Mouse (Mus musculus): ENCODE measurements around the gene Relb. TPM values are rescaled to one million over a fixed set of nuclear protein-coding genes. Genes with fewer than 3 reads are reported as not detected.

Relb gene
- polyA plus RNA-seq, 1 experiment from 2014 or later, result 4.8 TPM

DNA sequence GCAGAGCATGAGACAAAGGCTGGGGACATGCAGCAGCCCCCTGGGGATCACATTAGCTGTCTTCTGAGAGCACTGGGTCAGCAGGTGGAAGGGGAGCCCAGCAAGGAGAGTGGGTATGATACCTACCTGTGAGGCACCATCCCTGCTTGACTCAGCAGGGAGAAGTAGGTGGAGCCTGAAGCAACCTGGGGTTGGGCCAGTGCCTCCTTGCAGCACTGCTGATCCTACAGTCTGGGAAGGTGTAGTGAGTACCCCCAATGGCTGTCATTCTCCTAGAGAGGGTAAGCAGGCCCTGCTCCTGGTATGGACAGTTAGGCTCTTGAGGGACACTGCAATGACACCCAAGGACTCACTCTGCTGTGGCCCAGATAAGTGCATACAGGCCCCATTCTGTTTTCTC lies 3.0 kb upstream of the Relb start:
- ATAC-seq (ENCODE audit: insufficient number of reproducible peaks, insufficient read depth, low FRiP score, low read depth), result no peak
- Histone ChIP-seq H3K9ac (ENCODE audit: low read length) (no peak overlapping the region), H3K36me3 (ENCODE audit: control insufficient read depth, insufficient read depth, low read length) (peaks cover 55% of the 10 kb centered on the region), H3K4me3 (ENCODE audit: control insufficient read depth in 1 of 2, insufficient read depth in 1 of 2, low read depth in 1 of 2, low read length in 2 of 2) (no peak overlapping the region), H3K9me3 (ENCODE audit: control insufficient read depth, low read length) (no peaks in the 10 kb centered on the region), H3K27ac (replicated peaks in 1 of 2; ENCODE audit: control insufficient read depth in 1 of 2, insufficient read depth in 1 of 2, low read depth in 2 of 2, low read length in 2 of 2) (no peak overlapping the region), H3K4me2 (ENCODE audit: low read length) (no peak overlapping the region), H3K4me1 (ENCODE audit: control insufficient read depth in 2 of 2, insufficient read depth in 2 of 2, low read length in 2 of 2) (peaks cover 2 to 5% of the 10 kb centered on the region in 2 experiments; a peak in 2 of 4 replicates), H3K27me3 (ENCODE audit: control insufficient read depth, insufficient read depth, low read length) (no peaks in the 10 kb centered on the region)

DNA sequence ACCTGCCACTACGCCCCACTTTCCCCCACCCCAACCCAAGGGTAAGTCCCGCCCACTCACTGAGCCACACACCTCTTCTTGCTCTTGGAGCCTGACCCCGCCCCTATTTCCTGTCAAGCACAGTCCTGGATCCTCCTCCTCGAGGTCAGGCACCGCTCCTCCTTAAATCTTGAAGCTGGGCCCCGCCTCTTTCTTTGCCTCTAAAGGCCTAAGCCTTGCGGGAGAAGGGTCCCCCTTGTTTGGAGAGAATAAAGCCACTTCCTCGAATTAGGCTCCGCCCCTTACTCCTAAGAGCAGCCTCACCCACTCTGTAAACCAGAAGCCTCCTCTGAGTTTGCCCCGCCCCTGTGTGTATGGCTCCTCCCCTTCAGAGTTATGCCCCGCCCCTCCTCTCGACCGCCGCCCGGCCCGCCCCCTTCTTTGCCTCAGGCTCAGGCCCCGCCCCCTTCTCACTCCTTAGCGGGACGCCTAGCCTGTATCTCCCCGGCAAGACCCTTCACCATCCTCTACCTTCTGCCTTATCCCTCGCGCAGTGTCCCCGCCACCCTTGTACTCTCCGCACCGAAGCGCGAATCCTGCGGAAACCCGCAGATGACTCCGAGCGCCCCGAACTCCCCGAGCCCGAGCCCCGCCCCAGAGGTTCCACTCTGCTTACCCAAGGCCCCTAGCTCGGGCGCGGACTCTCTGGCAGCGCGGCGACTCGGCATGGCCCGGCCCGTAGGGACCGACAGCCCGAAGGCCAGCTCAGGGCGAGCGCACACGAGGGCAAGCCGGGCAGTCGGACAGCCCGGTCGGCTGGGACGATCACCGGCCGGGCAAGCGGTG lies 490 bp downstream of the Relb start:
- Histone ChIP-seq H3K4me3 (ENCODE audit: control insufficient read depth in 1 of 2, insufficient read depth in 1 of 2, low read depth in 1 of 2, low read length in 2 of 2) (peak overlapping the region; percentile 83 to 88), H3K27ac (replicated peaks in 1 of 2; ENCODE audit: control insufficient read depth in 1 of 2, insufficient read depth in 1 of 2, low read depth in 2 of 2, low read length in 2 of 2) (peak overlapping the region; percentile 86 to 92), H3K4me1 (ENCODE audit: control insufficient read depth in 2 of 2, insufficient read depth in 2 of 2, low read length in 2 of 2) (peaks cover 0 to 2% of the 10 kb centered on the region in 2 experiments; a peak in 1 of 4 replicates), H3K27me3 (ENCODE audit: control insufficient read depth, insufficient read depth, low read length) (no peaks in the 10 kb centered on the region), H3K36me3 (ENCODE audit: control insufficient read depth, insufficient read depth, low read length) (peaks cover 20% of the 10 kb centered on the region), H3K9ac (ENCODE audit: low read length) (peak overlapping the region; percentile 72), H3K4me2 (ENCODE audit: low read length) (peak overlapping the region; percentile 96), H3K9me3 (ENCODE audit: control insufficient read depth, low read length) (no peaks in the 10 kb centered on the region)
- peak; percentile 84 for ATAC-seq (ENCODE audit: insufficient number of reproducible peaks, insufficient read depth, low FRiP score, low read depth)
- 1% methylated on average over 50 of the region's 57 CpGs for WGBS

DNA sequence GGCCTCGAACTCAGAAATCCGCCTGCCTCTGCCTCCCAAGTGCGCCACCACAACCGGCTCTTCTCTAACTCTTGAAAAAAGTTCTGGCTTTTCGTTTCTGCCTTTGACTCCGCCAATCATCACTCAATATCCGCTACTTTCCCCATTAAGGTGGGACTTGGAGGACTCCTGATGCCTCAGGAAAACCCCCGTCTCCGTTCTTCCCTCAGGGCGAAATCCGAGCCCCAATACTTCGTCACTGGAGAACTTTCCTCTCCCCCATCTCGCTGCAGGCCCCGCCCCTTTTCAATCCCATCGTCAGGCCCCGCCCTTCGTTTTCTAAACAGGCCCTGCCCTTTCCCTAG lies 1.1 kb downstream of the Relb start:
- peak overlapping the region; percentile 96 for H3K4me2 ChIP-seq (ENCODE audit: low read length)
- no peak for ATAC-seq (ENCODE audit: insufficient number of reproducible peaks, insufficient read depth, low FRiP score, low read depth)
- no peak overlapping the region; the same call in 1 of the 2 replicates for H3K9ac ChIP-seq (ENCODE audit: low read length)
- peak overlapping the region; percentile 83 to 88 for H3K4me3 ChIP-seq (ENCODE audit: control insufficient read depth in 1 of 2, insufficient read depth in 1 of 2, low read depth in 1 of 2, low read length in 2 of 2)
- H3K4me1 ChIP-seq (ENCODE audit: control insufficient read depth in 2 of 2, insufficient read depth in 2 of 2, low read length in 2 of 2), result peaks cover 0 to 2% of the 10 kb centered on the region in 2 experiments; a peak in 1 of 4 replicates
- H3K27me3 ChIP-seq (ENCODE audit: control insufficient read depth, insufficient read depth, low read length), result no peaks in the 10 kb centered on the region
- H3K27ac ChIP-seq (replicated peaks in 1 of 2; ENCODE audit: control insufficient read depth in 1 of 2, insufficient read depth in 1 of 2, low read depth in 2 of 2, low read length in 2 of 2), result peak overlapping the region; percentile 60 to 92
- 13% methylated on average over 17 of the region's 17 CpGs for WGBS
- H3K9me3 ChIP-seq (ENCODE audit: control insufficient read depth, low read length), result no peaks in the 10 kb centered on the region
- H3K36me3 ChIP-seq (ENCODE audit: control insufficient read depth, insufficient read depth, low read length), result peaks cover 14% of the 10 kb centered on the region

DNA sequence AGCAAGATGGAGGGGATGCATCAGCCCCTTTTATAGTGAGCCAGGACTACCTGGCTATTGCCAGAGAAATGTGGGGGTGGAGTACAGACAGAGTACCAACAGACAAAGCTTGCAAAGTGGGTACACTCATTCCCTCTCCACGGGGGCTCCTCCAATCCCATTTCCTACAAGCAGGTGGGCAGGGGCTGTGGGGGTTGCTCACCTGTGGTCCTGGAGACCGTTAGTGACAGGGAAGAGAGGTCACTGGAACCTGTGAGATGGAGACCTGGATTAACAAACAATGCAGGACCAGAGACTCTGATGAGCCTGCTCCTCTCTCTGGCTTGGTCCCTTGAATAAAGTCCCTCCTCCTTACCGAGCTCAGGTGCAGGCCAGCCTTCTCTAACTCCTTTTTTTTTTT lies 1.5 kb downstream of the Relb start:
- no peak for ATAC-seq (ENCODE audit: insufficient number of reproducible peaks, insufficient read depth, low FRiP score, low read depth)
- Histone ChIP-seq H3K9ac (ENCODE audit: low read length) (no peak overlapping the region), H3K9me3 (ENCODE audit: control insufficient read depth, low read length) (no peaks in the 10 kb centered on the region), H3K27me3 (ENCODE audit: control insufficient read depth, insufficient read depth, low read length) (no peaks in the 10 kb centered on the region), H3K4me1 (ENCODE audit: control insufficient read depth in 2 of 2, insufficient read depth in 2 of 2, low read length in 2 of 2) (peaks cover 0 to 2% of the 10 kb centered on the region in 2 experiments; a peak in 1 of 4 replicates), H3K27ac (replicated peaks in 1 of 2; ENCODE audit: control insufficient read depth in 1 of 2, insufficient read depth in 1 of 2, low read depth in 2 of 2, low read length in 2 of 2) (no peak overlapping the region), H3K4me2 (ENCODE audit: low read length) (peak overlapping the region; percentile 96), H3K36me3 (ENCODE audit: control insufficient read depth, insufficient read depth, low read length) (peaks cover 10% of the 10 kb centered on the region; the same call in 1 of the 2 replicates), H3K4me3 (ENCODE audit: control insufficient read depth in 1 of 2, insufficient read depth in 1 of 2, low read depth in 1 of 2, low read length in 2 of 2) (peak overlapping the region; percentile 83 to 88; a peak in 2 of 4 replicates)
- WGBS, result 68% methylated on average over 3 of the region's 3 CpGs

DNA sequence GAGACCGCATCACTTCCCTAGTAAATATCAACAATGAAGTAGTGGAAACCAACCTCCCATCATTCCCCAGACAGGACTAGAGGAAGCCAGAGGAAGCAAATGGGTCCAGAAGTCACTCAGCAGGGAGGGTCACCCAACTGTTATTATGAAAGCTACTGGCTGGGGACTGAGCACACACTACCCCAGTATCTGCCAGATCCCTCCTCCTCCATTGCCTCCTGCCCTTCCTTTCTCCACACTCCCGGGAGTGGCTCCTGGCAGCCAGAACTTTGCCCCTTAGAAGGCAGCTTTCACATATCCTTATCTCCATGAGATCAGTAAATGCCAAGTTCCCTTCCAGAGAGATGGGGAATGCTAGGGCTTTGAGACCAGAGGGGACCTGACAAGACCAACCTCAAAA lies 5.8 kb downstream of the Relb start:
- Histone ChIP-seq H3K4me2 (ENCODE audit: low read length) (no peak overlapping the region), H3K36me3 (ENCODE audit: control insufficient read depth, insufficient read depth, low read length) (no peaks in the 10 kb centered on the region), H3K9me3 (ENCODE audit: control insufficient read depth, low read length) (no peaks in the 10 kb centered on the region), H3K4me1 (ENCODE audit: control insufficient read depth in 2 of 2, insufficient read depth in 2 of 2, low read length in 2 of 2) (peaks cover 4 to 6% of the 10 kb centered on the region in 2 experiments; a peak in 3 of 4 replicates), H3K4me3 (ENCODE audit: control insufficient read depth in 1 of 2, insufficient read depth in 1 of 2, low read depth in 1 of 2, low read length in 2 of 2) (no peak overlapping the region), H3K9ac (ENCODE audit: low read length) (no peak overlapping the region), H3K27me3 (ENCODE audit: control insufficient read depth, insufficient read depth, low read length) (peaks cover 8% of the 10 kb centered on the region; the same call in 1 of the 2 replicates), H3K27ac (replicated peaks in 1 of 2; ENCODE audit: control insufficient read depth in 1 of 2, insufficient read depth in 1 of 2, low read depth in 2 of 2, low read length in 2 of 2) (no peak overlapping the region)
- no peak for ATAC-seq (ENCODE audit: insufficient number of reproducible peaks, insufficient read depth, low FRiP score, low read depth)
- 58% methylated on average over 2 of the region's 2 CpGs for WGBS

DNA sequence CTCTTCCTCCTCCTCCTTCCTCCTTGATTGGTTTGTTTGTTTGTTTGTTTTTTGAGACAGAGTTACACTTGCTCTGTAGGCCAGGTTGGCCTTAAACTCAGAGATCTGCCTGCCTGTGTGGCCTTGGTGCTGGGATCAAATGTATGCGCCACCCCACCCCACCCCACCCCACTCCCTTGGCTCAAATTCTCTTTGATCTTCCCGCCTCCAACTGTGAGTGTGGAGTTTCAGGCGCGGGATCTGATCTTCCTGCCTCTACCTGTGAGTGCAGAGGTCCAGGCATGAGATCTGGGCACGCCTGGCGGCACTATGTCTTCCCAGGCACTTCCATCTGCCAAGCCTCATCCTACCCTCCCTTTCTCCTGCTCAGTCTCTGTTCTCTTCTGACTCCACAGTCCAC lies 7.0 kb downstream of the Relb start:
- Histone ChIP-seq H3K4me2 (ENCODE audit: low read length) (no peak overlapping the region), H3K9ac (ENCODE audit: low read length) (no peak overlapping the region), H3K9me3 (ENCODE audit: control insufficient read depth, low read length) (no peaks in the 10 kb centered on the region), H3K27me3 (ENCODE audit: control insufficient read depth, insufficient read depth, low read length) (peaks cover 8% of the 10 kb centered on the region; the same call in 1 of the 2 replicates), H3K36me3 (ENCODE audit: control insufficient read depth, insufficient read depth, low read length) (no peaks in the 10 kb centered on the region), H3K4me1 (ENCODE audit: control insufficient read depth in 2 of 2, insufficient read depth in 2 of 2, low read length in 2 of 2) (peaks cover 4% of the 10 kb centered on the region in 2 experiments; a peak in 3 of 4 replicates), H3K4me3 (ENCODE audit: control insufficient read depth in 1 of 2, insufficient read depth in 1 of 2, low read depth in 1 of 2, low read length in 2 of 2) (no peak overlapping the region), H3K27ac (replicated peaks in 1 of 2; ENCODE audit: control insufficient read depth in 1 of 2, insufficient read depth in 1 of 2, low read depth in 2 of 2, low read length in 2 of 2) (no peak overlapping the region)
- ATAC-seq (ENCODE audit: insufficient number of reproducible peaks, insufficient read depth, low FRiP score, low read depth), result no peak
- WGBS, result 45% methylated on average over 6 of the region's 6 CpGs

DNA sequence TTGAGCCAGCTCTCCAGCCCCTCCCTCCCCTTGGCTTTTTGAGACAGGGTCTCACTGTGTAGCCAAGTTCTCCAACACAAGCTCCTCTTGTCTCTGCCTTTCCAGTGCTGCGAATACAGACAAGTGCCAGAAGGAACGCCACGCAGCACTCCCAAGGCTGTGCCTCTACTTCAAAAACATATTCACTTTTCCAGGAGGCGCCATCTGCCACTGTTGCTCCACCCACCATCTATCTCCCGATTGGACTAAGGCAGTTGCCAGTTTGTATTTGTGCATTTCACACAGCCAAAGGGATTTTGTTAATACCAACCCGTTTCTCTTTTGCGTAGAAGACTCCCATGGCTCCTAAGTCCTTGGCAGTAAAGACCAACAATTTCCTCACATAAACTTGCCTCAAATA lies 8.4 kb downstream of the Relb start:
- no peak for ATAC-seq (ENCODE audit: insufficient number of reproducible peaks, insufficient read depth, low FRiP score, low read depth)
- H3K4me2 ChIP-seq (ENCODE audit: low read length), result no peak overlapping the region
- WGBS, result 90% methylated on average over 7 of the region's 7 CpGs
- no peaks in the 10 kb centered on the region for H3K9me3 ChIP-seq (ENCODE audit: control insufficient read depth, low read length)
- no peak overlapping the region for H3K27ac ChIP-seq (replicated peaks in 1 of 2; ENCODE audit: control insufficient read depth in 1 of 2, insufficient read depth in 1 of 2, low read depth in 2 of 2, low read length in 2 of 2)
- peaks cover 4% of the 10 kb centered on the region in 2 experiments; a peak in 3 of 4 replicates for H3K4me1 ChIP-seq (ENCODE audit: control insufficient read depth in 2 of 2, insufficient read depth in 2 of 2, low read length in 2 of 2)
- H3K36me3 ChIP-seq (ENCODE audit: control insufficient read depth, insufficient read depth, low read length), result no peaks in the 10 kb centered on the region
- H3K4me3 ChIP-seq (ENCODE audit: control insufficient read depth in 1 of 2, insufficient read depth in 1 of 2, low read depth in 1 of 2, low read length in 2 of 2), result no peak overlapping the region
- peaks cover 8% of the 10 kb centered on the region; the same call in 1 of the 2 replicates for H3K27me3 ChIP-seq (ENCODE audit: control insufficient read depth, insufficient read depth, low read length)
- no peak overlapping the region for H3K9ac ChIP-seq (ENCODE audit: low read length)
